Mouse (Mus musculus): ENCODE results near the gene Fam89a.

DNA sequence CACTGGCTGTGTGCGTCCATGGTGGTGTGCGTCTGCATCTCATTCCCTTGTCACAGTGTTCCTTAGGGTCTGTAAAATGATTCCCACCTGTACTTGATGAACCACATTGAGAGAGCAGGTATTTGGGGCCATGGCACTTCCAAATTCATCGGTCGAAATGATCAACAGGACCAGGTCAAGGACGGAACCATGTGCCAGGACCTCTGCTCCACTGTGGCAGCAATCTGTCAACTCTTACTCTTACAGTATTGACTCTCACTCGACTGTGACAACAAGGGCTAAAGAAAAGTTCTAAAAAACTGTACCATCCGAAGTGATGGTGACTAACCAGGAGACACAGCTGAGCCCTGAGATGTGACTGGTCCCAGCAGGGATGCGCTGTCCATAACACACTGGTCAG is 3.8 kb upstream of the Fam89a start:
- TF ChIP-seq EP300 (IDR thresholded peaks at IDR 0.05; ENCODE audit: insufficient read depth, low read depth, low read length) (no peak), CTCF (IDR thresholded peaks at IDR 0.05; ENCODE audit: low read depth, low read length) (no peak), POLR2A (IDR thresholded peaks at IDR 0.05; ENCODE audit: insufficient read depth, low read length) (no peak)

Measured in ES-Bruce4 (cell line).